Mouse (Mus musculus): ENCODE measurements at regions not wholly inside any gene's neighbourhood (a gene's known extent, or its start where the extent isn't known, plus 50 kb on each side); places are given as distances from the start of the nearest gene placed in this dataset.

DNA sequence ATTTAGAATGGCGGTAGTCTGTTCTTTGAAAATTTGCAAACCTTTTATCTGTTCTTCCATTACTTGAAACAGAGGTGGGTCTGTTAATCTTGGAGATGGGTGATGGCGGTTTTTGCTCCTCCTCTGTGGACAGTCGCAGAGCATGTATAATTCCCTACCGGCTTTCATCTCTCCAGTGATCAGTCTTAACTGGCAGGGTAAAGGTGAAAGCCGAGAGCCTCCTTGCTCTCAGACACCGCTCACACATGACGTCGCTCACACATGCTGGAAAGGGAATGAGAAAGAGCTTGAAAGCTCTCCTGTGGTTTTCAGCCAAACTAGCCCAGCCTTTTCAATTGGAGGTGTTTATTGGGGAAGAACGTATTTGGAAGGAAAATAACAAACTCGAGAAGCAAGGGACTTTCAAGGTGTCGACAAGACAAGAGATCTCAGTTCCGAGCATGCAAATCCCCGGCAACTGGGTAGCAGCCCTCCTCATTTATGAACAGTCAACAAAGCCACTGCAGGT lies 166.3 kb upstream of the Cxcr4 start:
- TF ChIP-seq CTCF (IDR thresholded peaks at IDR 0.05; ENCODE audit: low read depth, low read length) (no peak), POLR2A (IDR thresholded peaks at IDR 0.05; ENCODE audit: extremely low read depth, insufficient read depth, low read length) (no peak)

Data from liver, adult 2 months (tissue).